Mouse (Mus musculus): ENCODE measurements at regions not wholly inside any gene's neighbourhood (a gene's known extent, or its start where the extent isn't known, plus 50 kb on each side); places are given as distances from the start of the nearest gene placed in this dataset.

DNA sequence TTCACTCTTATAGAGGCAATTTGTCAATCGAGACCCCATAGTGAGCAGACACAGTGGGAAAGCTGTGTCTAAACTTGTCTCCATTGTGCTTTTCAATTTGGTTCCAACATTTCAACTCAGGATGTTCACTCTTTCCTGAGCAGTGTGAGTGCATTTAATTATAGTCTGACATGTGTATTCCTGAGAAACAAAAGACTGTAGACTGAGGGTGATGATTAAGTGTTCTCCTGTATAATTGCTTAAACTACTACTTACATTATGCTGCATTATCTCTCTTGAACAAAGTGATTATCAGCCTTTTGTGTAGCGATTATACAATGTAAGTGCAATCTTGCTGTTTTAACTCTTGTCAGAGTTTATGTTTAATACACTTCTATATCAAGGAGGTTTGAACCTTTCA, 87.9 kb downstream of the 1700008P02Rik start:
- POLR2A ChIA-PET = no interaction called here
- CTCF ChIA-PET = no interaction called here

DNA sequence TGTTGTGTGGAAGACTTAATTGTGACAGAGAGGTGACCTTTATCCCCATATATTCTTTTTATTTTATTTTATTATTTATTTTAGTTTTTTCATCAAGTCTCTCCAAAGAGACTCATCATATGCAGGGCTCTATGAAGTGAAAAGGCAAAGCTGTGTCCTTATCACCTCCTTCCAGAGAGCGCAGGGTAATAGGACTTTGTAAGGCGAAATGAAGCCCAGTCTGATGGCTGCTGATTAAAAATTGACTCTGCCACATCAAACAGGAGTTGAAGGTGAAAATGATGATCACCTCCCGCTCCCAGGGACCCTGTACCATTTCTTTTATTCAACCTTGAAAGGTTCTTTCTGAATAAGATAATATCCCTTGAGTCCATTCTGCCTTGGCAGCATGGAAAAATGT, 94.3 kb downstream of the 1700008P02Rik start:
- ChIA-PET CTCF (no interaction called here), POLR2A (no interaction called here)

DNA sequence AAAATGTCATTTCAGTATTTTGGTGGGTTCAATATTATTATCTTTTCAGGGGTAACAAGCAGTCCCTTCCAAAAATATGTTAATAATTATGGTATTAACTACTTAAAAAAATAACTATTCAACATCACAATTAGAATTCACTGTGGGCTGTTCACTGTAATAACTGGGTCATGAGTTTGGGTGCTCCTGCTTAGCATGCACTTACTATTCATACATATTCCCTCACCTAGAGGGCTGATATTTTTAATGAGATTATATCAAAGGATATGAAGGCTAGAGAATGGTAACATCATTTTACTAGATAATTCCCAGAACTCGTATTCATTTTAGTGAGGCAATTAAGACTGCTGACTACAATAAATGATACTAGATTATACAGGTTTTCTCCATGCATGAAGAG, 95.1 kb downstream of the 1700008P02Rik start:
- ChIA-PET CTCF (no interaction called here), POLR2A (no interaction called here)

- POLR2A ChIA-PET = no interaction called here
- CTCF ChIA-PET = no interaction called here
Measured at GRCm38 (mm10) chr3:6511351-6511750, 108.9 kb downstream of the 1700008P02Rik start.

DNA sequence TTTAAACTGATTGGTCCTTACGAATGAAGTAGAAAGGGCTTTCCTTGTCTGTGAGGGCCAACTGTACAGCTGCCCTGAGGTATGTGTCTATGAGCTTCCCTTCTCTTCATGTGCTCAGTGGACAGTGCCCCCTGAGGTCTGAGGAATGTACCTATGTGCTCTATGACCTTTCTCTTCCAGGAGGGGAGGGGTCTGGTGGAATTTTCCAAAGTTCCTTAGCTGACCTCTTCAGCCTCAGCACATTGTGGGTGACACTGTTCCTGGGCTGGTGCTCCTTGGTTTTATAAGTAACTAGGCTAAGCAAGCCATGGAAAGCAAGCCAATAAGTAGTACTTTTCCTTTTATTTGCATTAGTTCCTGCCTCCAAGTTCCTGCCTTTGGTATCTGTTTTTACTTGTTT, 116.1 kb downstream of the 1700008P02Rik start:
- ChIA-PET POLR2A (no interaction called here), CTCF (no interaction called here)

DNA sequence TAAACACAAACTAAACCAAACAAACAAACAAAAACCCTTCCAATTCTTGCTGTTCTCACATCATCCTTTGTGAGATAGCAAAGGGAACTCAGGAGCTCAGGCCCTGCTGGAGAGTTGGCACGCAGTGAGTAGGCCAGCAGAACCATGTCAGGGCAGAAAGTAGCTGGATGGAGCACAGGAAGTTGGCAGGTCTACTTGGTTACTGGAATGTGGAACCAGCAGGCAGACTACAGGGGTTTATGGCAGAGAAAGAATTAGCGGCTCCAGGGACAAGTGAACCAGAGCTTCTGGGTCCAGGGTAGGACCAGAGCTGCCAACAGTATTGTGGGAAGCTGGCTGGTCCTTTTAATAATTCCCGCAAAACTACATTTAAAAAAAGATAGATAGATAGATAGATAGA, 136.2 kb downstream of the 1700008P02Rik start:
- ChIA-PET POLR2A (no interaction called here), CTCF (interaction anchor here in 1 of 4 experiments (0.7 kb wide), 1 partner anchor 74 kb away, joined by 3 read pairs; no protein-coding TSS in a partner anchor)

DNA sequence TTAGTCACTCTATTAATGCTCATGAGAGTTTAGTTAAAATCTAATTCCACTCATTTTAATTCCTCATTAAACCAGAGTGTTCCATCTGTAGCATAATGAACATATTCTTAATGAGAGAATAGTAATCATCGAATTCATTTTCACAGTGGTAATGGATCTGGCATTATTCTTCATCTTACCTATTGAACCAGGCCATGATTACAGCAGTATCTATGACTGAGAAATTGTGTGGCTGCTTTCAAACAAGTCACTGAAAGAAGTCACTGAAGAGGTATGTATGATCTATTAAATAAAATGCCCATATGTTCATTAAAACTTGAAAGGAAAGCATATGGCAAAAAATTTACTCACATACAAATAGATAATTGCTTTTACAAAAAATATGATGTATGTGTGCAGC, 138.6 kb downstream of the 1700008P02Rik start:
- ChIA-PET CTCF (no interaction called here), POLR2A (no interaction called here)

Data from embryonic stem cell, embryonic (primary cell).